Mouse (Mus musculus): ENCODE measurements around the gene Hist1h4c. TPM values are rescaled to one million over a fixed set of nuclear protein-coding genes. Genes with fewer than 3 reads are reported as not detected.
"Not testable (repeated sequence)": the region's sequence is repeated elsewhere in the genome, so short reads cannot be mapped to it uniquely, and the experiment has no call there.

Gene Hist1h4c
- polyA plus RNA-seq, 1 experiment from 2014 or later: 2.9 TPM

DNA sequence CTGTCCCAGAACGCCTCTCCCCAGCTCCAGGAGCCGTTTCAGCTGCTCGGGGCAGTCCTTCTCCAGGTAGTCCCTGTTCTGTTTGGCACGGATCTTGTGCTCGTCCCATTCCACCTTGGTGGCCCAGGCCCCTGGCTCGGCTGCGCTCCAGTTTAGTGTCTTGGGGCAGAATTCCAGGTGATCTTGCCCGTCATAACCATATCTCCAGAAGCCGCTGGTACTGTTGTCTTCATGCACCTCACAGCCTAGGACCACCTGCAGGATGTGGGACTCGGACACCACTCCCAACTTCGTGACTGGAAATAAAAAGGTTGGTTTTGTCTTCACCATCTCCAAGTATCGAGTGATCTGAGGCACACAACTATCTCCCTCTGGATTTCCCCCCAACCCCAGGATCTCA is 8.5 kb upstream of the Hist1h4c start:
- WGBS: 90% methylated on average over 12 of the region's 12 CpGs
- TF ChIP-seq CTCF (IDR thresholded peaks at IDR 0.05; ENCODE audit: low read depth): no peak
- H3K36me3 ChIP-seq (ENCODE audit: control insufficient read depth, insufficient read depth): no peaks in the 10 kb centered on the region

GRCm38 (mm10) chr13:23705751-23706356 is 7.6 kb upstream of the Hist1h4c start:
- Histone ChIP-seq H3K9ac (ENCODE audit: low read depth, low read length) (no peak overlapping the region), H3K27me3 (replicated peaks; ENCODE audit: control insufficient read depth, insufficient read depth, low read length) (no peaks in the 10 kb centered on the region), H3K36me3 (ENCODE audit: control insufficient read depth, insufficient read depth) (no peaks in the 10 kb centered on the region), H3K4me2 (replicated peaks; ENCODE audit: low read depth) (no peak overlapping the region), H3K9me3 (ENCODE audit: control insufficient read depth) (no peaks in the 10 kb centered on the region), H3K27ac (ENCODE audit: low read depth, low read length) (no peak overlapping the region), H3K4me1 (replicated peaks; ENCODE audit: control insufficient read depth, insufficient read depth, low read length) (no peaks in the 10 kb centered on the region), H3K4me3 (ENCODE audit: low read depth, low read length) (no peak overlapping the region)
- 90% methylated on average over 7 of the region's 7 CpGs for WGBS
- TF ChIP-seq CTCF (IDR thresholded peaks at IDR 0.05; ENCODE audit: low read depth): no peak
- ATAC-seq: no peak

More for the DNA sequence above, 8.5 kb upstream of the Hist1h4c start:
- no peak overlapping the region for H3K4me3 ChIP-seq (ENCODE audit: low read depth, low read length)
- no peak overlapping the region for H3K4me2 ChIP-seq (replicated peaks; ENCODE audit: low read depth)
- H3K4me1 ChIP-seq (replicated peaks; ENCODE audit: control insufficient read depth, insufficient read depth, low read length): no peaks in the 10 kb centered on the region
- ATAC-seq: no peak
- H3K27ac ChIP-seq (ENCODE audit: low read depth, low read length): no peak overlapping the region
- no peaks in the 10 kb centered on the region for H3K9me3 ChIP-seq (ENCODE audit: control insufficient read depth)
- no peak overlapping the region for H3K9ac ChIP-seq (ENCODE audit: low read depth, low read length)
- no peaks in the 10 kb centered on the region for H3K27me3 ChIP-seq (replicated peaks; ENCODE audit: control insufficient read depth, insufficient read depth, low read length)

DNA sequence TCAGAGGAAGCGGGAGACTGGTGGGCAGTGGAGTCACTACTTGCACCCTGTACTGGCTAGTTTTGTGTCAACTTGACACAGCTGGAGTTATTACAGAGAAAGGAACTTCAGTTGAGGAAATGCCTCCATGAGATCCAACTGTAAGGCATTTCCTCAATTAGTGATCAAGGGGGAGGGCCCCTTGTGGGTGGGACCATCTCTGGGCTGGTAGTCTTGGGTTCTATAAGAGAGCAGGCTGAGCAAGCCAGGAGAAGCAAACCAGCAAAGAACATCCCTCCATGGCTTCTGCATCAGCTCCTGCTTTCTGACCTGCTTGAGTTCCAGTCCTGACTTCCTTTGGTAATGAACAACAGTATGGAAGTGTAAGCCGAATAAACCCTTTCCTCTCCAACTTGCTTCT is 4.5 kb upstream of the Hist1h4c start:
- H3K4me2 ChIP-seq (replicated peaks; ENCODE audit: low read depth); H3K9ac ChIP-seq (ENCODE audit: low read depth, low read length); H3K27ac ChIP-seq (ENCODE audit: low read depth, low read length); H3K9me3 ChIP-seq (ENCODE audit: control insufficient read depth); H3K4me3 ChIP-seq (ENCODE audit: low read depth, low read length); H3K4me1 ChIP-seq (replicated peaks; ENCODE audit: control insufficient read depth, insufficient read depth, low read length); H3K27me3 ChIP-seq (replicated peaks; ENCODE audit: control insufficient read depth, insufficient read depth, low read length); H3K36me3 ChIP-seq (ENCODE audit: control insufficient read depth, insufficient read depth); ATAC-seq: not testable (repeated sequence)
- WGBS: 58% methylated on average over 2 of the region's 2 CpGs

DNA sequence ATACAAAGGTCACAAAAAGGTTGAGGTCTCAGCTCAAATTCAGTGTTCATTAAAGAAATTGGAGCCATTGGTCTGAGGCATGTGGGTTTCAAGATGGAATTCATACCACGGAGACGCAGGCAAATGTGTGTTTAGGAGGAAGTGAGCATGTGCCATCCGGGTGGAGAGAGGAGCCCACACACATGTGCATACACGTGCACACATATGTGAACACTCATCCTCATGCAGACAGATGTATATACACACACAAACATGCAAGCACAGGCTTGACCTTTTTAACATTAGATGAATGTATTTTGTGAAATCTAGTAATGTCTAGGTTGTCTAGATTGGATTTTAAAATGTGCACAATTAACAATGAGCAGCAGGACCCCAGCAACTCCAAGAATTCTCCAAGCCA is 4.0 kb upstream of the Hist1h4c start:
- no peaks in the 10 kb centered on the region for H3K36me3 ChIP-seq (ENCODE audit: control insufficient read depth, insufficient read depth)
- H3K27ac ChIP-seq (ENCODE audit: low read depth, low read length): no peak overlapping the region
- WGBS: 76% methylated on average over 4 of the region's 4 CpGs
- no peaks in the 10 kb centered on the region for H3K4me1 ChIP-seq (replicated peaks; ENCODE audit: control insufficient read depth, insufficient read depth, low read length)
- H3K9me3 ChIP-seq (ENCODE audit: control insufficient read depth): no peaks in the 10 kb centered on the region
- no peak overlapping the region for H3K4me3 ChIP-seq (ENCODE audit: low read depth, low read length)
- TF ChIP-seq CTCF (IDR thresholded peaks at IDR 0.05; ENCODE audit: low read depth): no peak
- H3K4me2 ChIP-seq (replicated peaks; ENCODE audit: low read depth): no peak overlapping the region
- H3K9ac ChIP-seq (ENCODE audit: low read depth, low read length): no peak overlapping the region
- no peaks in the 10 kb centered on the region for H3K27me3 ChIP-seq (replicated peaks; ENCODE audit: control insufficient read depth, insufficient read depth, low read length)
- no peak for ATAC-seq

GRCm38 (mm10) chr13:23700786-23701520 is 2.7 kb upstream of the Hist1h4c start:
- WGBS: 28% methylated on average over 8 of the region's 8 CpGs
- TF ChIP-seq CTCF (IDR thresholded peaks at IDR 0.05; ENCODE audit: low read depth): peak; percentile 93
- H3K4me2 ChIP-seq (replicated peaks; ENCODE audit: low read depth): no peak overlapping the region

DNA sequence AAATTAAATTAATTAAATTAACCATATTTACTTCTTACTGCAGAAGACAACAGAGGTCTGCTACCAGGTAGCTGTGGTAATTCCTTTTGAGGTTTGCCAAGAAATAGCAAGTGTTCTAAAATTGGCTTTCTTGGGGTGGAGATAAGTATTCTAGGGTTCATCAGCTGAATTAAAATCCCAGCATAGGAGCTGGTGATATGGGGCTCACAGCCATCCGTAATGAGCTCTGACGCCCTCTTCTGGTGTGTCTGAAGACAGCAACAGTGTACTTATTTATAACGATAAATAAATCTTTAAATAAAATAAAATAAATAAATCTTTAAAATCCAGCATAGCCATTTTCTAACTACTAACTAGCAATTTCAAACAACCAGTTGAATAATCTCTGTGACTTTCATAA is 1.5 kb upstream of the Hist1h4c start:
- WGBS: 69% methylated on average over 3 of the region's 3 CpGs
- ATAC-seq: no peak
- peak; percentile 30 for TF ChIP-seq CTCF (IDR thresholded peaks at IDR 0.05; ENCODE audit: low read depth)
- Histone ChIP-seq H3K36me3 (ENCODE audit: control insufficient read depth, insufficient read depth) (no peaks in the 10 kb centered on the region), H3K4me2 (replicated peaks; ENCODE audit: low read depth) (no peak overlapping the region), H3K9ac (ENCODE audit: low read depth, low read length) (no peak overlapping the region), H3K27me3 (replicated peaks; ENCODE audit: control insufficient read depth, insufficient read depth, low read length) (no peaks in the 10 kb centered on the region), H3K9me3 (ENCODE audit: control insufficient read depth) (no peaks in the 10 kb centered on the region), H3K4me3 (ENCODE audit: low read depth, low read length) (no peak overlapping the region), H3K4me1 (replicated peaks; ENCODE audit: control insufficient read depth, insufficient read depth, low read length) (no peaks in the 10 kb centered on the region), H3K27ac (ENCODE audit: low read depth, low read length) (no peak overlapping the region)

More at GRCm38 (mm10) chr13:23700786-23701520, 2.7 kb upstream of the Hist1h4c start:
- Histone ChIP-seq H3K9ac (ENCODE audit: low read depth, low read length) (no peak overlapping the region), H3K4me1 (replicated peaks; ENCODE audit: control insufficient read depth, insufficient read depth, low read length) (no peaks in the 10 kb centered on the region), H3K36me3 (ENCODE audit: control insufficient read depth, insufficient read depth) (no peaks in the 10 kb centered on the region), H3K4me3 (ENCODE audit: low read depth, low read length) (no peak overlapping the region), H3K27me3 (replicated peaks; ENCODE audit: control insufficient read depth, insufficient read depth, low read length) (no peaks in the 10 kb centered on the region), H3K9me3 (ENCODE audit: control insufficient read depth) (no peaks in the 10 kb centered on the region), H3K27ac (ENCODE audit: low read depth, low read length) (no peak overlapping the region)
- peak; percentile 47 for ATAC-seq

Measured in intestine, postnatal 0 days (tissue).